Mouse (Mus musculus) hindbrain, embryonic 16.5 days (tissue): ENCODE results near the gene Mrpl17. TPM values are rescaled to one million over a fixed set of nuclear protein-coding genes. Genes with fewer than 3 reads are reported as not detected.

Source experiments
- ATAC-seq: fragments of 200-750 bp; cut with Nextera tagmentation; 2 replicates; pipeline ENCODE4 v1.8.0; 2017; ENCODE audit warnings: moderate TSS enrichment, moderate library complexity
- H3K27ac ChIP-seq: fragments of 300-500 bp; sonication (generic); 2 replicates; pipeline ENCODE4 v1.5.1; 2014; ENCODE audit warnings: low read depth, mild to moderate bottlenecking, control low read depth, low read length, moderate library complexity
- H3K27me3 ChIP-seq: fragments of 300-500 bp; sonication (generic); replicated peaks from 2 replicates; pipeline ENCODE4 v1.6.1; 2014; ENCODE audit warnings: low read length; ENCODE audit not compliant: control insufficient read depth, insufficient read depth
- H3K36me3 ChIP-seq: fragments of 300-500 bp; sonication (generic); 2 replicates; pipeline ENCODE4 v1.6.1; 2014; ENCODE audit warnings: mild to moderate bottlenecking, low read length, moderate library complexity, mixed read lengths; ENCODE audit not compliant: control insufficient read depth, insufficient read depth
- H3K4me1 ChIP-seq: fragments of 300-500 bp; sonication (generic); 2 replicates; pipeline ENCODE4 v1.6.1; 2014; ENCODE audit warnings: low read depth, low read length; ENCODE audit not compliant: control insufficient read depth, insufficient read depth
- H3K4me2 ChIP-seq: fragments of 300-500 bp; sonication (generic); 2 replicates; pipeline ENCODE4 v1.6.1; 2014; ENCODE audit warnings: mild to moderate bottlenecking, low read length, control low read depth, moderate library complexity
- H3K4me3 ChIP-seq: fragments of 300-500 bp; sonication (generic); 2 replicates; pipeline ENCODE4 v1.5.1; 2014; ENCODE audit warnings: mild to moderate bottlenecking, low read length, control low read depth, moderate library complexity
- H3K9ac ChIP-seq: fragments of 300-500 bp; sonication (generic); 2 replicates; pipeline ENCODE4 v1.6.1; 2014; ENCODE audit warnings: low read depth, mild to moderate bottlenecking, control low read depth, low read length, moderate library complexity
- H3K9me3 ChIP-seq: fragments of 300-500 bp; sonication (generic); 2 replicates; pipeline ENCODE4 v1.6.1; 2014; ENCODE audit warnings: mild to moderate bottlenecking, low read length, moderate library complexity; ENCODE audit not compliant: control insufficient read depth
- WGBS: fragments of 180-500 bp; shearing (Covaris S2); extraction: QIAGEN DNeasy Blood & Tissue Kit; methylation state at CpG from one replicate; pipeline ENCODE4 v1.1.7; 2014; 5-methylcytosine and 5-hydroxymethylcytosine counted together
- polyA plus RNA-seq: library from polyadenylated mRNA; unstranded; fragments of >200 nt; fragmentation: Nextera tagmentation; extraction: Ambion mirVana; gene quantifications from 2 replicates; pipeline ENCODE4 v1.2.1, GENCODE M21; 2015

The Mrpl17 gene
- polyA plus RNA-seq, 1 experiment from 2014 or later = 204 TPM

DNA sequence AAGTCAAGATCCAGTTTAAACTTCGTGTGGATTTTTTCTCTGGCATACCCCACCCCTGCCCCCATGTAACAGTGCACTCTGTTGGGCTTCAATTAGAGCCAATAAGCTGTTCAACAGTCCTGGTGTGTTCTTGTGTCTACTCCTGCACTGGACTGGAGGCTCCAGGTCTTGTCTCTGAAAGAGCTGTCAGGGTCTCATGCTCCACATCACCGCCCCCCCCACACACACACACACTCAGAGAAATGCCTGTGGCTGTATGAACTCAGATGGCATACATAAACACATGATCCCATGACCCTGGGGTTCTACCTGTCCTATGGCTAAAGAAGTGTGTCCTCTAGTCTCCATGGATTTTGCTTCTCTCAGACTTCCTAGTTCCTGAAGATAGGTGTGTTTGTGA is 34.9 kb downstream of the Mrpl17 start:
- no peak overlapping the region for H3K4me3 ChIP-seq
- no peaks in the 10 kb centered on the region for H3K27me3 ChIP-seq
- peaks cover 38% of the 10 kb centered on the region for H3K36me3 ChIP-seq
- H3K9me3 ChIP-seq = no peaks in the 10 kb centered on the region
- no peak overlapping the region for H3K4me2 ChIP-seq
- ATAC-seq = no peak
- 94% methylated on average over 2 of the region's 2 CpGs for WGBS
- H3K9ac ChIP-seq = no peak overlapping the region
- H3K27ac ChIP-seq = no peak overlapping the region
- peaks cover 41% of the 10 kb centered on the region for H3K4me1 ChIP-seq

DNA sequence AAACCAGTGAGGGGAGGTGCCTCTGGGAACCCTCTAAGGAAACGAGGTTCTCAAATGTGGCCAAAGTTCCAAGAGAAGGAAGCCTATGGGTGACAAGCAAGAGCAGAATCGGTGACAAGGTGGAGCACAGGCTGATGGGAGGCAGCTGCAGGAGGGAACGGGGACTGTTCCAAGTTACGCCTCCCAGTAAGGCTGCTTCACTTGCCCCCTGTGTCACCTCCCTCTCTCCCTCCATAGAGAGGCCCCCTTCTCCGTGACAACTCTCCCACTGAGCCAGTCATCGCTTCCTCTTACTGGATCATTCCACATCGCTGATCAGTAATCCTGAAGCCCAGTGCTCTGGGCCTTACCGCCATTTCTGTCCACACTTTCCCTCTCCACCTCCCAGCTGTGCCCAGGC is 36.2 kb downstream of the Mrpl17 start:
- Histone ChIP-seq H3K4me3 (no peak overlapping the region), H3K4me2 (no peak overlapping the region), H3K9me3 (no peaks in the 10 kb centered on the region), H3K27ac (no peak overlapping the region), H3K9ac (no peak overlapping the region), H3K4me1 (peaks cover 44% of the 10 kb centered on the region), H3K36me3 (peaks cover 27% of the 10 kb centered on the region), H3K27me3 (no peaks in the 10 kb centered on the region)
- ATAC-seq = no peak
- 28% methylated on average over 8 of the region's 8 CpGs for WGBS

DNA sequence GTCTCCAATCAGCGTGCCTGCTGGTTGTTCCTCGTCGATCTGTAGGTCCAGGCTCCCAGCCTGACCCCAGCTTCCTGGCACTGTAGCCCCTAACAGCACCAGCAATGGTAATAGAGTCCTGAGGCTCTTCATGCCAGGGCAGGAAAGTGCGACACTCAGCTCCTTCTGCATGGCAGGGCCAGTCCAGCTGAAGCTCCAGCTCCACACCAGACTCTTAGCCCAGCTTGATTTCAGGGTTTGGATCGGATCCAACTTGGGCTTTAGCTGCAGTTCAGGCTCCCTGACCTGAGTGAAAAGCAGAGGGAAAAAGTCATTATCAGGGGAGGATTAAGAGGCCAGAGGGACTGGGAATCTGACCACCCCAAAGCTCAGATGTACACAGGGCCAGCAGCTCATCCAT is 37.9 kb downstream of the Mrpl17 start:
- Histone ChIP-seq H3K27me3 (no peaks in the 10 kb centered on the region), H3K4me1 (peaks cover 37% of the 10 kb centered on the region), H3K27ac (0 out of 2 replicates have a peak overlapping the region, but pooled peaks have one; percentile 8), H3K36me3 (peaks cover 25% of the 10 kb centered on the region), H3K4me2 (no peak overlapping the region), H3K4me3 (no peak overlapping the region), H3K9ac (no peak overlapping the region), H3K9me3 (no peaks in the 10 kb centered on the region)
- ATAC-seq = 0 out of 2 replicates have a peak, but pooled peaks have one; percentile 5
- 84% methylated on average over 5 of the region's 5 CpGs for WGBS

DNA sequence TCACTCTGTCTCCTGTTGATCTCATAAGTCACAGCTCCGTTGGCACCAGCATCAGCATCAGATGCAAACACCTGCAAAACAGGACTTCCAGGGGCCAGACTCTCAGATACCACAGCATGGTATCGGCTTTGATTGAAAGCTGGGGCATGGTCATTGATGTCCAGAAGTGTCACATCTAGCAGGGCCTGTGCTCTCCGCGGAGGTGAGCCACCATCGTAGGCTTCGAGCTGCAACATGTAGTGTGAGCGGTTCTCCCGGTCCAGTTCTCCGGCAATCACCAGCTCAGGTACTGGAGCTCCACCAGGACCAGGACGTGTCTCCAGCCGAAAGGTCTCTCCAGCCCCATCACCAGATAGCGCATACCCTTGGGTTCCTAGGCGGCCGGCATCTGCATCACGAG is 38.6 kb downstream of the Mrpl17 start:
- Histone ChIP-seq H3K36me3 (peaks cover 25% of the 10 kb centered on the region), H3K9me3 (no peaks in the 10 kb centered on the region), H3K4me3 (no peak overlapping the region), H3K27me3 (no peaks in the 10 kb centered on the region), H3K27ac (no peak overlapping the region), H3K9ac (no peak overlapping the region), H3K4me2 (no peak overlapping the region), H3K4me1 (peaks cover 37% of the 10 kb centered on the region)
- no peak for ATAC-seq
- WGBS = 97% methylated on average over 15 of the region's 15 CpGs

DNA sequence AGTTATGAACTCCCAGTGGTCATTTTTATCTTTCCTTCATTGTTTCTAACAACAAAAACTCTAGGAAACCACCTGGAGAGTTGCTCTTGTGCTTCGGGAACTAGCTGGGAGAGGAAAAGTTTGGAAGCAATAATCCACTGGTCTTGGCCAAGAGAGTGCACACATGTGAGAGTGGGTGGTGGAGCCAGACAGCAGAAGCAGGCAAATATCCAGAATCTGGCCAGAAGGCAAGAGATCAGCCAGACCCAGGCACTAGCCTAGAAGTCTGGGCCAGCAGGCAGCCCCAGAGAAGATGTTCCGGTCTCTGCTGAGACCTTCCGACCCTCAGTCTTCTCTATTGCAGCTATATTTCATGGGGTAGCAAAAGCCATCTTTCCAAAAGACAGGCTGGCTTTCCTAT is 40.9 kb downstream of the Mrpl17 start:
- H3K27ac ChIP-seq = no peak overlapping the region
- H3K4me2 ChIP-seq = no peak overlapping the region
- 84% methylated on average over 3 of the region's 3 CpGs for WGBS
- peaks cover 29% of the 10 kb centered on the region for H3K4me1 ChIP-seq
- ATAC-seq = no peak
- no peaks in the 10 kb centered on the region for H3K27me3 ChIP-seq
- no peaks in the 10 kb centered on the region for H3K9me3 ChIP-seq
- H3K36me3 ChIP-seq = peaks cover 33% of the 10 kb centered on the region
- H3K9ac ChIP-seq = no peak overlapping the region
- H3K4me3 ChIP-seq = no peak overlapping the region

DNA sequence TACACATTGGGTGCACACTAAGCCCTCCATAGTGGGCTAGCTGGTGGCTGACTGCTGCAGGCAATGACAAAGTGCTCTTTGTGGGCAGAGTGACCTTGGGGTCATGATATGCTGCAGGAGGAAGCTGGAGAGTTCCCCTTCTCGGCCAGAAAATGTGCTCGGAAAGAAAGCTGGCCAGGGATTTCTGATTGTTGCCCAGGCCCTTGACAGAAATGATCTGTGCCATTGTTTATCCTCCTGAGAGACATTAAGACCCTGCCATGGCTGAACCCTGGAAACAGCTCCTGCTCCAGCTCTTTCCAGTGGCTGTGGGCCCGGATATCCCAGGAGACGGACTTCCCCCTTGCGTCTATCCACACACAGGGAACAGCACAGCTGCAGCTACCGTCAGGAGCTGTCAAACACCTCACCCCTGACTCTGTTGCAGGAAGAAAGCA is 43.2 kb downstream of the Mrpl17 start:
- Histone ChIP-seq H3K4me2 (peak overlapping the region; percentile 3; the same call in 1 of the 2 replicates), H3K9me3 (no peaks in the 10 kb centered on the region)

DNA sequence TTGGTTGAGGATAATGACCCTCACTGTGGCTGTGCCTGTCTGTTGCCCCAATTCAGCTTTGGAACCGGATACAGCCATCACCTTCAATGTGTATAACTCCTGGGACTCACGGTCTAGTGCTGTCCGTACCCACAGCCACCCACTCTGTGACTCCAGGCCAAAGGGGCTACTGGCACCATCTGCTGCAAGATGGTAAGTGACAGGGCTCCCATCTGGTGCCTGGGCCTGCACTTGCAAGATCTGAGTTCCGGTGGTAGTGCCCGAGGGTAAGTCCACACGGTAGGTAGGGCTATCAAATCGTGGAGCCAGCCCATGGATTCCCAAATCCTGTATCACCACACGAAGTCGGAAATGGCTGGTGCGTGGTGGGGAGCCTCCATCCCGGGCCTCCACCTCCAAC is 46.6 kb downstream of the Mrpl17 start:
- no peaks in the 10 kb centered on the region for H3K27me3 ChIP-seq
- no peak overlapping the region for H3K4me2 ChIP-seq
- 81% methylated on average over 11 of the region's 11 CpGs for WGBS
- no peaks in the 10 kb centered on the region for H3K9me3 ChIP-seq
- no peak for ATAC-seq
- H3K4me3 ChIP-seq = no peak overlapping the region
- peaks cover 55% of the 10 kb centered on the region for H3K36me3 ChIP-seq
- no peak overlapping the region for H3K9ac ChIP-seq
- H3K27ac ChIP-seq = no peak overlapping the region
- peaks cover 17% of the 10 kb centered on the region for H3K4me1 ChIP-seq

More for the DNA sequence above, 43.2 kb downstream of the Mrpl17 start:
- Histone ChIP-seq H3K27ac (peak overlapping the region; percentile 57; the same call in 1 of the 2 replicates), H3K27me3 (no peaks in the 10 kb centered on the region), H3K36me3 (peaks cover 52% of the 10 kb centered on the region), H3K4me3 (no peak overlapping the region), H3K9ac (no peak overlapping the region), H3K4me1 (peaks cover 25% of the 10 kb centered on the region)
- 10% methylated on average over 6 of the region's 6 CpGs for WGBS
- peak; percentile 78 for ATAC-seq

DNA sequence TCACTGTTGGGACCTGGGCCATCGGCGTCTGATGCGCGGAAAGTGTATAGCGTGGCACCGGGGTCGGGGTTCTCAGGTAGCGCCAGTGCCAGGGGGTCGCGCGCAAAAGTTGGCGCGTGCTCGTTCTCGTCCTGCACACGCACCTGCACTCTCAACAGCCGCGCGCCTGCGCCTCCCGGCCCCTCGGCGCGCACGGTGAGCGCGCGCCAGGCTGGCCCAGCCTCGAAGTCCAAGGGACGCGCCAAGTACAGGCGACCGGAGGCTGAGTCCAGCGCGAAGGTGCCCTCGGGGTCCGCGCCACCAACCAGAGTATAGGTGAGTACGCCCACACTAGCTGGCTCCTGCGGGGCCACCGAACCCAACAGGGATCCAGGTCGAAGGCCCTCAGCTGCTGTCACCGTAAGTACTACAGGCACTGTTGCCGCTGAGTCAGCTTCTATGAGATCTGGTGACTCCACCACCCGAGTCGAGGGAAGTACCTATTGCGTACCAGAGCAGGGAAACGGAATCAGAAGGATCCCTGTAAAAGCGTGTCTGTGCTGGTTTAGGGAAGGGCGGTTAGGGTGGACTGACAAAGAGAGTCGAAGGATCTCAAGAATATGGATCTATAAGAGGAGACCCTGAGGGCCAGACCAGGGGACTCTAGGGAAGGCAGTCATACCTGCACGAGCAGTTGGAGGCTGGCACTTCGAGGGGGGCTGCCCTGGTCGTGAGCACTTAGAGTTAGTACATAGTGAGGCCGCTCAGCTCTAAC is 48.2 kb downstream of the Mrpl17 start:
- ATAC-seq = no peak
- no peak overlapping the region for H3K4me3 ChIP-seq
- no peaks in the 10 kb centered on the region for H3K9me3 ChIP-seq
- H3K9ac ChIP-seq = no peak overlapping the region
- H3K4me1 ChIP-seq = peaks cover 5% of the 10 kb centered on the region
- H3K4me2 ChIP-seq = no peak overlapping the region
- 27% methylated on average over 54 of the region's 55 CpGs for WGBS
- H3K36me3 ChIP-seq = peaks cover 66% of the 10 kb centered on the region
- H3K27me3 ChIP-seq = no peaks in the 10 kb centered on the region
- H3K27ac ChIP-seq = no peak overlapping the region

DNA sequence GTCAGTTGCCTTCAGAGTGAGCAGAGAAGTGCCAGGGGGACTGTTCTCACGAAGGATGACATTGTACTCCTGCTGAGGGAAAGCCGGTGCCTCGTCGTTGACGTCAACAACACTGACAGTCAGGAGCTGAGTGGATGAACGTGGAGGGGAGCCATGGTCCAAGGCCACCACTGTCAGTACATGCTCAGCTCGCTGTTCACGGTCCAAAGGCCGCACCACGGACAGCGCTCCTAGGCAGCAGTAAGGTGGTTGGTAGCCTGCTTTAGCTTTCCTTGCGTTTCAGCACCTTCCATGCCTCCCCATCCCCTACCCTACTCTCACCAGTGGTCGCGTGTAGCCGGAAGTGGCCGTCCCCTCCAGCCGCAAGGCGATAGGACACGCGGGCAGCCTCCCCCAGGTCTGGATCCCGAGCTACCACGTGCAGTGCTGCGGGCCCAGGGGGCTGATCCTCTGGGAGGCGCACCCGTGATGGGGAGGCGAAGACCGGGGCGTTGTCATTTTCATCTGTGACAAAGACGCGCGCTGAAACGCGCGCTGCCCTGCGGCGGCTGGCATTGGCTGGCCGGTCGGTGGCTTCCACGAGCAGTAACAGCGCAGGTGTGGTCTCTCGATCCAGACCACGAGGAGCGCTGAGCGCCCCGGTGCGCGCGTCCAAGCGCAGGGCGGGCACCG is 49.0 kb downstream of the Mrpl17 start:
- Histone ChIP-seq H3K9ac (no peak overlapping the region), H3K4me2 (no peak overlapping the region), H3K4me3 (no peak overlapping the region), H3K9me3 (no peaks in the 10 kb centered on the region), H3K36me3 (peaks cover 74% of the 10 kb centered on the region), H3K27ac (no peak overlapping the region; the same call in 1 of the 2 replicates), H3K27me3 (no peaks in the 10 kb centered on the region), H3K4me1 (no peaks in the 10 kb centered on the region; the same call in 1 of the 2 replicates)
- ATAC-seq = no peak
- 26% methylated on average over 51 of the region's 51 CpGs for WGBS
